Mouse (Mus musculus): ENCODE data around the gene Ank3. TPM values are rescaled to one million over a fixed set of nuclear protein-coding genes. Genes with fewer than 3 reads are reported as not detected.

Gene Ank3
- polyA plus RNA-seq, 1 experiment from 2014 or later: not detected

- no peak overlapping the region for H3K27ac ChIP-seq
- no peaks in the 10 kb centered on the region for H3K36me3 ChIP-seq (ENCODE audit: inconsistent target)
- no peaks in the 10 kb centered on the region for H3K79me2 ChIP-seq (ENCODE audit: inconsistent target)
- WGBS (ENCODE audit: missing documents): 82% methylated on average over 5 of the region's 5 CpGs
- no peak overlapping the region for H3K4me3 ChIP-seq (ENCODE audit: inconsistent target)
Observed at GRCm38 (mm10) chr10:69444546-69444945, 46.0 kb downstream of the Ank3 start.

GRCm38 (mm10) chr10:69445951-69446350 is 47.4 kb downstream of the Ank3 start:
- Histone ChIP-seq H3K27ac (no peak overlapping the region), H3K36me3 (ENCODE audit: inconsistent target) (no peaks in the 10 kb centered on the region), H3K79me2 (ENCODE audit: inconsistent target) (no peaks in the 10 kb centered on the region), H3K4me3 (ENCODE audit: inconsistent target) (no peak overlapping the region)
- 86% methylated on average over 7 of the region's 7 CpGs for WGBS (ENCODE audit: missing documents)

GRCm38 (mm10) chr10:69446566-69446965 is 48.0 kb downstream of the Ank3 start:
- Histone ChIP-seq H3K27ac (no peak overlapping the region), H3K79me2 (ENCODE audit: inconsistent target) (no peaks in the 10 kb centered on the region), H3K36me3 (ENCODE audit: inconsistent target) (no peaks in the 10 kb centered on the region), H3K4me3 (ENCODE audit: inconsistent target) (no peak overlapping the region)
- 77% methylated on average over 5 of the region's 5 CpGs for WGBS (ENCODE audit: missing documents)

DNA sequence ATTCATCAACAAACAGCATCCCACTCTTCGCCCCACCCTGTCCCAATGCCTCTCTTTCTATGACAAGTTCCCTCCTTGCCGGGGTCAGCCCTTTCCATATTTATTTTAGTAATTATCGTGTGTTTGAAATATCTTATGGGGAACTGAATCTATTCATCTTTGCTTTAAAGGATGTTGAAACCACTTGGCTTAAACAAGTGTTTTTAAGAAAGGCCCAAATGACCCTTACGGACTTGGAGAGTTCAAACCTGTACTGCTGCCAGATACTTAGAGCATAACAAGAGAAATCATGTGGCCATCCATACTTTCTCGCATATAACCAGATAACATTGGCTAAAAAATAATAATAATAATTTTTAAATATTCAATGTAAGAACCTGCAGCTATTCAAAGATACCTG is 48.7 kb downstream of the Ank3 start:
- no peaks in the 10 kb centered on the region for H3K79me2 ChIP-seq (ENCODE audit: inconsistent target)
- WGBS (ENCODE audit: missing documents): 79% methylated on average over 5 of the region's 5 CpGs

GRCm38 (mm10) chr10:69448174-69448573 is 49.6 kb downstream of the Ank3 start:
- 90% methylated on average over 3 of the region's 3 CpGs for WGBS (ENCODE audit: missing documents)

More for the DNA sequence above, 48.7 kb downstream of the Ank3 start:
- no peak overlapping the region for H3K4me3 ChIP-seq (ENCODE audit: inconsistent target)
- no peak overlapping the region for H3K27ac ChIP-seq
- no peaks in the 10 kb centered on the region for H3K36me3 ChIP-seq (ENCODE audit: inconsistent target)

GRCm38 (mm10) chr10:69451006-69451405 is 52.4 kb downstream of the Ank3 start:
- H3K27ac ChIP-seq: no peak overlapping the region
- no peaks in the 10 kb centered on the region for H3K79me2 ChIP-seq (ENCODE audit: inconsistent target)
- no peak overlapping the region for H3K4me3 ChIP-seq (ENCODE audit: inconsistent target)
- WGBS (ENCODE audit: missing documents): 65% methylated on average over 5 of the region's 5 CpGs
- no peaks in the 10 kb centered on the region for H3K36me3 ChIP-seq (ENCODE audit: inconsistent target)

More at GRCm38 (mm10) chr10:69448174-69448573, 49.6 kb downstream of the Ank3 start:
- no peak overlapping the region for H3K27ac ChIP-seq
- no peaks in the 10 kb centered on the region for H3K36me3 ChIP-seq (ENCODE audit: inconsistent target)
- H3K4me3 ChIP-seq (ENCODE audit: inconsistent target): no peak overlapping the region
- H3K79me2 ChIP-seq (ENCODE audit: inconsistent target): no peaks in the 10 kb centered on the region

DNA sequence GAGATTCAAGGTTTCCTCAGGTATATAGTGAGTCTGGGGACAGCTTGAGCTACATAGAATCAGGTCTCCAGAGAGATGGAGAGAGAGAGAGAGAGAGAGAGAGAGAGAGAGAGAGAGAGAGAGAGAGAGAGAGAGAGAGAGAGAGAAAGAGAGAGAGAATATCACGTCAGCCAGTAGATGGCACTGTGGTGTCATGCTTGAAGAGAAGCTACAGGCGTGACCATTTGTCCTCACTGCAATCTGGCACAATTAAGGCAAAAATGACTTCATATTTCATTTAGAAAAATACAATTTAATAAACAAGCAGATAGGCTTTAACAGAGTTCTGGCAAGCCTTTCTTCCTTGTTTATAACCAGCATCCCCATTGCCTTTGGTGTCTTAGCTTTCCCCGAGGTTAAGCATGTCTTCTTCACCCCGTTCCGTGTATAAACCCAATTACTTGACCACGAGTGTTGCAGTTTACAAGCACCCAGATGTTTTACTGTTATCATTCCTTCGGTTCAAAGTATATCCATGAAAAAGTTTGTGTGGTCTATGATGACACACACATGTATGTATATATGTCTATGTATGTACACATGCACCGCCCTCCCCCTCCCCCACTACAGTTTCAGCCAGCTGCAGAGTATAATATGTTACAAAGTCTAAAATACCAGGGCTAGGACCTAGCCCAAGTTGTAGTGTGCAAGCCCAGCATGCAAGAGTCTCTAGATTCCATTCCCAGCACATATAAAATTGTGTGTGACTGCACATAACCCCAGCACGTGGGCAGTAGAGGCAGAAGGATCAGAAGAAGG is 53.8 kb downstream of the Ank3 start:
- 64% methylated on average over 9 of the region's 9 CpGs for WGBS (ENCODE audit: missing documents)
- H3K79me2 ChIP-seq (ENCODE audit: inconsistent target): no peaks in the 10 kb centered on the region
- H3K27ac ChIP-seq: no peak overlapping the region
- no peak overlapping the region for H3K4me3 ChIP-seq (ENCODE audit: inconsistent target)
- H3K36me3 ChIP-seq (ENCODE audit: inconsistent target): no peaks in the 10 kb centered on the region

DNA sequence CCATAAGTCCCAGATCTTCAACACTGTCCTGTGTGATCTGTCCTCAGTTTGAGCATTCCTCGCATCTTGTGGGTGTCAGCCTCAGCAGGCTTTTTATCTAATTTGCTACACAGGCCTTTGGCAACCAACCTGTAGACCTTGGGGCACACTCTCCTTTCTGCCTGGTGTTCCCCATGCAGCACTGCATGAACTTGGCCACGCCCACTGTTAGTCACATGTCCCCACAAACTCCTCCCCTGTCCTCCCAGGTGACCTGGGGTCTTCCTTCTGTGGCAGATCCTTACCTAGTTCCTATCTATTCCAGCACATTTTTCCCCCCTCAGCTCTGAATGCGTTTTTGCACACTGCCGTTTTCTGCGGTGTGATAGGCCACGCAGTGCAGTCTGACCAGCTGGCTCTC is 55.0 kb downstream of the Ank3 start:
- Histone ChIP-seq H3K36me3 (ENCODE audit: inconsistent target) (no peaks in the 10 kb centered on the region), H3K79me2 (ENCODE audit: inconsistent target) (no peaks in the 10 kb centered on the region), H3K4me3 (ENCODE audit: inconsistent target) (no peak overlapping the region), H3K27ac (no peak overlapping the region)
- WGBS (ENCODE audit: missing documents): 77% methylated on average over 6 of the region's 6 CpGs

DNA sequence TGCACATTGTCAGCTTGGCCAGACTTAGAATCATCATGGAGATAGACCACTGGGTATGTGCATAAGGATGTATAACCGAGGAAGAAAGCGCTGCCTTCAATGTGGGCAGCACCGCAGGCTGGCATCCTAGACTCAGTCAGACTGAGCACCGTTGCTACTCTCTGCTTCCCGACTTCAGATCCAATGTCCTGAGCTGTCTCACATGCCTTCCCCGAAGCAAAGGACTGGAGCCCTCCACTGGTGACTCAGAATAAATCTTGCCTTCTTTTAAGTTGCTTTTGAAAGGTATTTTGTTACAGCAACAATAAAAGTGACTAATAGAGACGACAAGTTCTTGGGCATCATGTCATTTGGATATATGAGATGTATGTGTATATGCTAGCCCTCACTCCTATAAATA is 55.9 kb downstream of the Ank3 start:
- 77% methylated on average over 7 of the region's 7 CpGs for WGBS (ENCODE audit: missing documents)
- H3K4me3 ChIP-seq (ENCODE audit: inconsistent target): no peak overlapping the region
- no peaks in the 10 kb centered on the region for H3K79me2 ChIP-seq (ENCODE audit: inconsistent target)
- H3K27ac ChIP-seq: no peak overlapping the region
- H3K36me3 ChIP-seq (ENCODE audit: inconsistent target): no peaks in the 10 kb centered on the region

DNA sequence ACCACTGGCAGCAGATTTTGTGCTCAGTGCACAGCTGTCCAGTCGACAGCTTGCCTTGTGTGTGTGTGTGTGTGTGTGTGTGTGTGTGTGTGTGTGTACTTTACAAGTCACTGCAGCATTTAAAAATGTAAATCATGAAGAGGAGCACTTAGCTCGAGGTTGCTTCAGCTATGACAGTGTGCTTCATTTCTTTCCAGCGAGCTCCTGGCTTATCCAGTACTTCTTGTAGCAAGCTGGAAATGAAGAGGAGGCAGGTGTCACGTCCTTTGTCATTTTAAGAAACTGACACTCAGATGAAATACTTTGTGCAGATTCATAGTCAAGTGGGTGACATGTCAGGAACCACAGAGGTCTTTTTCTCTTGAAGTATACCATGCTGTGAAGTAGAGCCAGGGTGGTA is 66.3 kb downstream of the Ank3 start:
- Histone ChIP-seq H3K27ac (no peak overlapping the region), H3K36me3 (ENCODE audit: inconsistent target) (no peaks in the 10 kb centered on the region), H3K79me2 (ENCODE audit: inconsistent target) (no peaks in the 10 kb centered on the region), H3K4me3 (ENCODE audit: inconsistent target) (no peak overlapping the region)
- 73% methylated on average over 4 of the region's 4 CpGs for WGBS (ENCODE audit: missing documents)

GRCm38 (mm10) chr10:69465558-69466200 is 67.1 kb downstream of the Ank3 start:
- Histone ChIP-seq H3K36me3 (ENCODE audit: inconsistent target) (no peaks in the 10 kb centered on the region), H3K79me2 (ENCODE audit: inconsistent target) (no peaks in the 10 kb centered on the region), H3K4me3 (ENCODE audit: inconsistent target) (no peak overlapping the region), H3K27ac (no peak overlapping the region)
- WGBS (ENCODE audit: missing documents): 80% methylated on average over 11 of the region's 11 CpGs

DNA sequence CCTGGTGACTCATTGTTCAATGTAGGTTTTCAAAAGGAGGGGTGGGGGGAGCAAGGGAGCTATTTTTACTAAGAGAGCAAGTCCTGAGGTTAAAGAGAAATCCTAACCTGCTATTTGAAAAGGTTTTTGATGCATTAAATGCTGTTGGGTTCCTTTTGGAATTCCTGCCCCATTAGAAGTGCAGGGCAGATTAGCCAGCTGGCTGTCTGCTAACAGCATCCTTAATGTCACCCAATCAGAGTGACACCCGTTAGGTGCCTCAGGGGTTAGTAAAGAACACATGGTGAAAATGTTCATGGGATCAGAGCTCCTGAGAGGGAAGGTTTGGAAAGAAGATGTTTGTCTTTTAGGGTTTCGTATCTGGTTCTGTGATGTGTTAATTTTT is 67.6 kb downstream of the Ank3 start:
- no peak overlapping the region for H3K4me3 ChIP-seq (ENCODE audit: inconsistent target)
- no peaks in the 10 kb centered on the region for H3K79me2 ChIP-seq (ENCODE audit: inconsistent target)
- no peaks in the 10 kb centered on the region for H3K36me3 ChIP-seq (ENCODE audit: inconsistent target)
- no peak overlapping the region for H3K27ac ChIP-seq
- WGBS (ENCODE audit: missing documents): 72% methylated on average over 2 of the region's 2 CpGs

- WGBS (ENCODE audit: missing documents): 67% methylated on average over 4 of the region's 4 CpGs
- Histone ChIP-seq H3K79me2 (ENCODE audit: inconsistent target) (no peaks in the 10 kb centered on the region), H3K36me3 (ENCODE audit: inconsistent target) (no peaks in the 10 kb centered on the region), H3K4me3 (ENCODE audit: inconsistent target) (no peak overlapping the region), H3K27ac (no peak overlapping the region)
Observed at GRCm38 (mm10) chr10:69466586-69466985, 68.0 kb downstream of the Ank3 start.

GRCm38 (mm10) chr10:69467182-69467581 is 68.6 kb downstream of the Ank3 start:
- Histone ChIP-seq H3K36me3 (ENCODE audit: inconsistent target) (no peaks in the 10 kb centered on the region), H3K4me3 (ENCODE audit: inconsistent target) (no peak overlapping the region), H3K79me2 (ENCODE audit: inconsistent target) (no peaks in the 10 kb centered on the region), H3K27ac (no peak overlapping the region)
- 84% methylated on average over 2 of the region's 2 CpGs for WGBS (ENCODE audit: missing documents)

DNA sequence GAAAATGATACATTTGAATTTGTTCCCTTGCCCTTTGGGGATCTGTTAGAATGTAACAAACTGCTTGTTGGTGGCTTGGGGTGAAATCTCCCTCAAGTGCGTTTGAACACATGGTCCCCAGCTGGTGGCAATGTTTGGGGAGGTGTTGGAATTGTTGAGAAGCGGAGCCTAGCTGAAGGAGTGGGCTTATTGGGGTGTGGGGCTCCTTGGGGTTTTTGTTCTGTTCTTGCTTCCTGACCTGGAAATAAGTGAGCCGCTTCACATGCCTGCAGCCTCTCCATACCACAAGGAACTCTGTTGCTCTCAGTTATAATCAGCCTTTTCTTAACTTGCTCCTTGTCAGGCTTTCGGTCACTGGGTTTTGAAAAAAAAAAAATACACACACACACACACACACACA is 73.3 kb downstream of the Ank3 start:
- no peaks in the 10 kb centered on the region for H3K79me2 ChIP-seq (ENCODE audit: inconsistent target)
- no peak overlapping the region for H3K27ac ChIP-seq
- H3K4me3 ChIP-seq (ENCODE audit: inconsistent target): no peak overlapping the region
- no peaks in the 10 kb centered on the region for H3K36me3 ChIP-seq (ENCODE audit: inconsistent target)
- 86% methylated on average over 4 of the region's 4 CpGs for WGBS (ENCODE audit: missing documents)
